Mouse (Mus musculus): ENCODE data around the gene Chd2.

- TF ChIP-seq CTCF (IDR thresholded peaks at IDR 0.05; ENCODE audit: low read depth, low read length) (no peak), GATA1 (IDR thresholded peaks at IDR 0.05; ENCODE audit: borderline replicate concordance, low read length) (no peak), TAL1 (conservative IDR thresholded peaks at IDR 0.05; ENCODE audit: low read depth, low read length) (no peak)
These were observed 130.1 kb downstream of the Chd2 start for GRCm38 (mm10) chr7:73411523-73411922.

Measured in G1E (cell line).